Mouse (Mus musculus) ES-Bruce4 (cell line): ENCODE data around the gene Tpk1.

Source experiments
- CTCF ChIP-seq: IDR thresholded peaks from one replicate; pipeline ENCODE4 v1.8.1; 2011; ENCODE audit warnings: low read depth, low read length
- EP300 ChIP-seq: IDR thresholded peaks from 2 replicates; pipeline ENCODE4 v1.6.1; 2011; ENCODE audit warnings: low read depth, low read length; ENCODE audit not compliant: insufficient read depth
- POLR2A ChIP-seq: IDR thresholded peaks from one replicate; pipeline ENCODE4 v1.8.1; 2011; ENCODE audit warnings: low read length; ENCODE audit not compliant: insufficient read depth

GRCm38 (mm10) chr6:43522046-43522445 is 144.0 kb downstream of the Tpk1 start:
- no peak for TF ChIP-seq CTCF
- TF ChIP-seq POLR2A: no peak
- no peak for TF ChIP-seq EP300
